Mouse (Mus musculus) gastrocnemius, postnatal 36 days (tissue): Measurements from ENCODE around the gene Spint5. TPM values are rescaled to one million over a fixed set of nuclear protein-coding genes. Genes with fewer than 3 reads are reported as not detected.

Experiments
- DNase-seq, 2 experiments: peaks; one replicate each; pipeline ENCODE4 v3.0.0; 2022
- intact Hi-C: fragments of 180-260 bp; cut with DNase I; formaldehyde crosslinking; loops from one replicate; pipeline ENCODE4 v1.15.1; 2025
- total RNA-seq, 2 experiments: library from RNA; stranded (reverse); gene quantifications; 2 replicates each; pipeline ENCODE4 v1.2.3; 2021

Spint5 gene
- total RNA-seq, 2 experiments from 2014 or later: not detected

DNA sequence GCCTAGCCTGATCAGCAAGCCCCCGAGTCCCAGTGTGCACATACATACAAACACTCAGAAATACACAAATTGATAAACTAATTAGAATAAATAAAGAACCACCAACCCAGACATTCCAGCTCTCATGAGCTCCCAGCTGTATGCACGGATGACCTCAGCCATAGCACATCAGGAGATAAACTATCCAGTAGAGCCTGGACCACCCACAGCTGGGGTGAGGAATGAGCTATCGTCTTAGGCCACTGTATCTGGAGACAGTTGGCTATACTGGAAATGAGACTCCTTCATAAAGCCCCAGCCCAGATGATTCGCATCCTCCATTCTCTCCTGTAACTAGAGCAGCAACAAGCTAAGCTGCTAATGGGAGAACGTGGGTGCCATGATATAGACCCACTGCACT is 19.7 kb downstream of the Spint5 start:
- intact Hi-C loops: no loop called here
- DNase-seq: no peak

DNA sequence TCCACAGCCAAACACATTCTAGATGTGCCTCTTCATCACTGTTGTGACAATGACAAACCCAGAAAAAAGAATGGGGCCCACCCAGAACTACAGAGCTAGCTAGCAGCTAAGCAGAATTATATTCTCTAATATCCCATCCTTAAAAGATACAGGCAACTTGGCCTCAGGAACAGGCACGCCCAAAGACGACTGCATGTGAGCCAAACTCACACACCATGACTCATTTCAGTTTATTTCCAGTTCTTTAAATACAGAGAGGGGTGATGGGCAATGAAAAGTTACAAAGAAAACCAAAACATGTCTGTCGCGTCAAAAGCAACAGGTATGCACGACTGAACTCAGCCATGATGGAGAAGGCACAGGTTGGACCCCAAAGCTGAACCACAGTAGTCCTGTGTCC is 20.3 kb downstream of the Spint5 start:
- no peak for DNase-seq
- intact Hi-C loops: no loop called here

DNA sequence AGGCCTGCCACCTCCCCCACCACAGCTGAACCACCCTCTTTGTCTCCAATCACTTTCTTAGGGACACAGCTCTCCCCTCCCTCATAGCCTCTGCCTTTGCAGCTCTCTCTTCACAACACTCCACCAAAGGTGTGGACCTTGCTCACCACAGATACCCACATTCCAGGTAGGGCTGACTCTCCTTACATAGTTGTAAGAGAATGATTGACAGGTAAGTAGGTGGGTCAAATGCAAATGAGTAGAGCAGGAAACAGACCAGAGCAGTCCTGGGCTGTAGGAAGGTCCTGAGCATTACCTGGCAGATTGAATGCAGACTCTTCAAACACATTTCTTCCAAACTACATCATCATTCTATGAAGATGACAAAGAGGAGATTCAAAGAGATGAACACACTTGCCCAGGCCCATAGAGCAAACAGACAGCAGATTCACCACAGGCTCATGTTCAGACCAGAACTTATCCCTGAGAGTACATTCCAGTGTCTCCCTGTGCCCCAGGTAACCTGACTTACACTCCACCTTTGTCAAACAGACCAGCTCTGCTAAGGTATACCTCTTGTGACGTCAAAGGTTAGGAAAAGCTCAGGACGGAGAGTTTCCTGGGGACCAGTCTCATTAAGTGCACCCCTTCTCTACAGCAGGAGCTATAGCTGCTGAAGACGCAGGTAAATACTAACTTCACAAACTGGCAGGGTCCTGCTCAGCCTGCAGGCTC is 22.4 kb downstream of the Spint5 start:
- intact Hi-C loops: no loop called here
- no peak for DNase-seq

DNA sequence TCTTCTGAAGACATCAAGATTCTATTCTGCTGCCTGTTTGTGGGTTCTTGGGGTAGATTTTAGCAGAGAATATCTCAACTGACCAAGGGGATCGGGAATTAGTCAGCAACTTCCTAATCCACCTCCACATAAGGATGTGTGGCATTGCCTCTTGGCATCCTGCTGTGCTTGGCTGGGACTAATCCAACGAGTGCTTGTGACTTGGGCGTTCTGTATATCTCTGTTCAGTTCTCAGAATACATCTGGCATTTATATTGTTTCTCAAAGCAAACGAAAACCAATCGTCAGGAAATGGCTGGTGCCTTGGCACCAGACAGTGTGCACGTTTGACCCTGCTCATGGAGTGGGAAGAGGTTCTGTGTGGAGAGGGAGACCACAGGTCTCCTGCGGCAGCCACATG is 24.8 kb downstream of the Spint5 start:
- intact Hi-C loops: no loop called here
- DNase-seq: no peak

DNA sequence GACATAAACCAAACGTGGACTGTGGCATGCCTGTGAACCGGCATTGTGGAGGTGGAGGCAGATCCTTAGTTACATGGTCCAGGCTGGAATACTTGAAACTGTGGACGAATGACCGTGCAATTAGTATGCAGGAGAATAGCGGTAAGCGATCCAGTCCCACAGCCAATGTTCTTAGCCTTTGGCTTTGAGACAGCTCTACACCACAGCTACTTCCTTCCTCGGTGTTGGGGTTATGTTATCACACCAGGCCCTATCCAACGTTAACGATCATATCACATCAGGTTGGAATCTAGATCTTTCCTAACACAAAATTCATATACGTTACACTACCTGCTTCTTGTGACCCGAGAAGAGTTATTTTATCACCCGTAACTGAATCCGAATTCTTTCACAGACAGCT is 29.9 kb downstream of the Spint5 start:
- intact Hi-C loops: no loop called here
- DNase-seq: no peak

DNA sequence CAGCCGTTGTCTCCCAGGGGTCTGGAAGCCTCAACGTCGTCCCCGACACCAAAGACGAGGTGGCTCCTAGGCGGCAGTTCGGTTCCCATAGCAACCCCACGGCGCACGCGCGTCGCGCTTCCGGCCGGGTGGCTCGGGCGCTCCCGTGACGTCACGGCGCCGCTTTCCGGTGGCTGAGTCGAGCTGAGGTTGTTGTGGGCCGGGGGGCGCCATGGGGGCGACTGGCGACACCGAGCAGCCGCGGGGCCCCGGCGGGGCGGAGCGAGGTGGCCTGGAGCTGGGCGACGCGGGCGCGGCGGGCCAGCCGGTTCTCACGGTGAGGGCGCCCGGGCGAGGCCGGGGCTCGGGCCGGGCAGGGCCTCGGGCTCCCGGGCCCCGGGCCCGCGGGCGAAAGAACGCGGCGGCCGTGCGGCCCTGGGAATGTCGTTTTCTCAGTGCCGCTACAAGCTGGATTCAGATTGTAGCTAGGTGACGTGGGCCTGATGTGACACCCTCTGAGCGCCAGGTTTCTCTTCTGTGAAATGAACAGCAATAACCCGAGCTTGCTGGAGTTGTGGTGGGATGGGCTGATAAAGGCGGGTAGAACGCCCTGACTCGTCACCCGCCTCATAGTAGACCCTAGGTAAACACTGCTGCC is 30.9 kb downstream of the Spint5 start, which contains the start of the genes Wfdc3 and Dnttip1:
Gene Wfdc3, minus strand, starts transcription at position 89 of the 637 bp plus-strand sequence.
Gene Dnttip1, plus strand, starts transcription at position 141 of the 637 bp plus-strand sequence.
- peak; percentile 90 to 92 for DNase-seq
- intact Hi-C loops: no loop called here

DNA sequence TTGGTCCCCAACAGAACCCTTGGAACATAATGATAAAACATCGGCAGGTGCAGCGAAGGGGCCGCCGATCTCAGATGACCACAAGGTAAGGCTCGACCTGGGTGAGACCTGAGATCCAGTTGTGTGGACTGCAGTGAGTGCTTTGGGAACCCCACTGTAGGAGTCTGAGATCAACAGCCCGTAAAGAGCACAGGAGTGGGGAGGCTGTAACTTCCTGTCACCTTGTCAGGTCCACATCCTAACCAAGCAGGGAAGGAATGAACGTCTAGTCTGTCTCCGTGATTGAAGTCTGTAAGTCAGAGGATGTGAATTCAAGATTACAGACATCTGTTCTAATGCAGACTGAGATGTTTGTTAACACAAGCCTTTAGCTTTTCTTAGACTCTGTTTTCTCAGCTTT is 31.6 kb downstream of the Spint5 start:
- DNase-seq: no peak
- intact Hi-C loops: no loop called here

DNA sequence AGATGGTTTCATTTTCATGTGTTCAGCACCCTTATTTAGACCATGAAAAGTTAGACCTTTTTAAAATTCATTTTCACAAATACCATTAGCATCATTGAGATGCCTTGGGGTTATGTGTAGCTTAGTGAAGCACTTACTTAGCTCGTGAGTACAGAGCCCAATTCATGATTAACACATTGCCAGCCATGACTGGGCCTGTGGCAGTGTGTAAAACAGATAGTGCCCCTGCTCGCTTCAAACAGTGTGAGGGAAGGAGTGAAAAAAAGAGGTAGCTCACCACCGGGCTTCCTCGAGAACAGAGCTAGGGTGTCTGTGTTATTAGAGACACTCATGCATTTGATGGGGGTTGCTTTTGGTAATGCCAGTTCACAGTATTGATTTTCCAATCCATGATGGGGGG is 33.1 kb downstream of the Spint5 start:
- DNase-seq: no peak
- intact Hi-C loops: no loop called here

DNA sequence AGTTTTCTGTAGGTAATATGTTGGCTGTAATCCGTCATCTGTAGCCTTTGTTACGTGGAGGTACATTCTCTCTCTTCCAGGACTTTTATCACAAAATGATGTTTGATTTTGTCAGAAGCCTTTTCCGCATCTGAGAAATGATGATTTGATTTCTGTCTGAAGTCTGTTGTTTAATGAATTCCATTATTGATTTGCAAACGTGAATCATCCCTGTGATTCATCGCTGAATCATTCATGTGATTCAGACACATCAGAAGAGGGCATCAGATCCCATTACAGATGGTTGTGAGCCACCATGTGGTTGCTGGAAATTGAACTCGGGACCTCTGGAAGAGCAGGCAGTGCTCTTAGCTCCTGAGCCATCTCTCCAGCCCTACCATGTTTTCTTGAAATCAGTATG is 33.9 kb downstream of the Spint5 start:
- intact Hi-C loops: no loop called here

DNA sequence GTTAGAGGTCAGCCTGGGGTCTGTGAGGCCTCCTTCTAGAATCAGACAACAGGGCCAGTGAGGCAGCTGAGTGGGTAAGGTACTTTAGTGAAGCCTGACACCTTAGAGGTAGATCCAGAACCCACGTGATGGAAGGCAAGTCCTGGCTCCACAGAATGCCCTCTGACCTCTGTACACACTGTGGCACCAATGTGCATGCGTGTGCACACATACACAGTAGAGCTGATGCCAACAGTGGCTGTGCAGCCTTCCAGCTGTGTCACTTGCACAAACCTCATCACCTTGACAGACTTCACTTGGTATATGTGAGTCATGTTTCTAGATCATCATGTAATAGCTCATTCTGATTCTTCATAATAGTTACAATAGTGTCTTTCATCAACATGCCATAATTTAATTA is 37.3 kb downstream of the Spint5 start:
- intact Hi-C loops: no loop called here
- no peak for DNase-seq

More for the DNA sequence above, 33.9 kb downstream of the Spint5 start:
- DNase-seq: no peak

DNA sequence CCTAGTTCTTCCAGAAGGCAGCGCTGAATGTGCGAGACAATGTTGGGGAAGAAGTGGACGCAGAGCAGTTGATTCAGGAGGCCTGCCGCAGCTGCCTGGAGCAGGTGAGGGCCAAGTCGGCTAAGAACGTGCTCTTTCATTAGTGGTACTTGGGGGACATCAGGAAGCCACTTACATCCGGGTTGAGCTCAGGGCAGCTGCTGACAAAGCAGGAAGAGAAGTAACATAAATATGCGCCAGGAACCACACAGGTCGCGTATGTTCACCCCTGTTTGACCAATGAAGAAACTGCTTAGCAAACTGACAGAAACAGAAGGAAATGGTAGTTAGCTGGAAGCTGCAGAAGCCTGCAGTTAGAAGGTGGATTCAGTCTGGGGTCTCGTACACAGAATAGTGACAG is 39.0 kb downstream of the Spint5 start:
- DNase-seq: no peak
- intact Hi-C loops: no loop called here

DNA sequence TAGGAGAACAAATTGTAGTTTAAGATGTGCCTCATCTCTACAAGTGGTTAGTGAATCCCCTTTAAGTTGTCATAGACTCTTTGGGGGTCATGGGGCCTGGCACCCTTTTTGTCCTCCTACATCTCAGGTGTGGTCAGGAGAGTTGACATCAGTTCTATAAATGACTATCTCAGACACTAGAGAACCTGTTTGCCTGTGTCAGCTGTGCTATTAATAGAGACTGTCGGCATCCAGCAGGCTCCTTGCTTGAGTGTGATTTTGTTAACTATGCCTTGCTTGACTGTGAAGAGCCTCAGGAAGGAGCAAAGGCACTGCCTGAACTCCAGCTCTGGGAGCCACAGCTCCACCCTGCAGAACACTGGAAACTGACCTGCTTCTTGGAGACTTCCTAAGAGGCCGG is 39.7 kb downstream of the Spint5 start:
- intact Hi-C loops: no loop called here
- no peak for DNase-seq

DNA sequence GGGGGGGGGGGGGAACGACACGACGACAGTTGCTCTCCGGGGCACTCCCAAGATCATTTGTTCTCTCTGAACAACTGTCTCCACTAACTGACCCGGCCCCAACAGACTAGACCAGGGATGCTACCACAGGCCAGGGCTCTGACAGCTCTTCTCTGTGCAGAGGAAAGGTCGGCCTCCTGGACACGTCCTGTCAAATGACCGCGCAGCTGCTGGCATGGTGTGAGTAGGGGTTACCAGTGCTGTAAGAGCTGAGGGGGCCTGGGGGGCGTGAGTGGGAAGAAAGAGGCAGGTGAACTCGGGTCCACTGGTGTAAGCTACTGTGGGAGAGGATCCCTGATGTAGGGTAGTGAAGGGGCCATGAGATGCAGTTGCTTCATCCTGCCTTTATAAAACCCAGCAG is 42.7 kb downstream of the Spint5 start:
- DNase-seq: no peak
- intact Hi-C loops: no loop called here

DNA sequence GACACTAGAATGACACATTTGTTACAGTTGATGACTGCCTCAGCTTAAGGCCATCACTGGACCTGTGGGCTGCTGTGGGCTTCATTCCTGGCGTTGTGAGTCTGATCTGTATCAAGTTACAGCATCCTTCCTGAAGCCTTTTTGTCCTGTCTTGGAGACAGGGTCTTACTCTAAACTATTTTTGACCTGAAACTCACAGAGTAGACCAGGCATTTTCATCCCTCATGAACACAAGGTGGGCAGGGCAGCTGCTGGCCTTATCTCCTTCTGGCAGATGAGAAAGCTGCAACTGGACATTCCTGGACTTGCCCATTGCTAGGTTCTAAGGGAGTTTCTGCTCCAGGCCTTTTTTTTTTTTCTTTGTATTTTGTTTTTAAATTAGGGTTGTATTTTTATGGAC is 43.6 kb downstream of the Spint5 start:
- intact Hi-C loops: no loop called here

DNA sequence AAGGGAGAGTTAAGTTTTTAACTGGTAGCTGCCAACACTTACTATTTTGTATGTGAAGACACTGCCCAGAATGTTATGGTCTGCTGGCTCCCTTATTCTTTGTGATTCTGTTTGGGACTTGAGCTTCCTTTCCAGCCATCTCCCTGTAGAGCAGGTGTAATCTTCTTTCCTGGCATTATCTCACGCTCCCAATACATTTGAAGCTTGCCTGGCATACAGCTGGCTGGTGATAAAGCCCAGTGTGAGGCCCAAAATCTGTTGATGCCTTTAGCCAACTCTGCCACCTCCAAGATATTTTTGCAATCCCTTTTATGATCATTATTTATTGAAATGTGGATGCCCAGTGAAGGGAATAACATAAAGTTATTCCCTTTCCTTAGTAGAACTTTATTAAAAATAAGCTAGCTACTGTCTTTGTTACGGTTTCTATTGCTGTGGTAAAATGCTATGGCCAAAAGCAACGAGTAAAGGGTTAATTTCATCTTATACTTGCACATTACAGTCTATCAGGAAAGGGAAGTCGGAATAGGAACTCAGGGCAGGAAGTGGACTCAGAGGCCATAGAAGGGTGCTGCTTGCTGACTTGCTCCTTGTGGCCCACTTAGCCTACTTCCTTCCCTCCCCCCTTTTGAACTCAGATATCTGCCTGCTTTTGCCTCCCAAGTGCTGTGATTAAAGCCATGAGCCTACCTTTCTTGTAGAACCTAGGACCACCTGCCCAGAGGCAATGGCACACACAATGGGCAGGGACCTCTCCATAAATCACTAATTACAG is 45.1 kb downstream of the Spint5 start:
- no peak for DNase-seq
- intact Hi-C loops: no loop called here

More for the DNA sequence above, 43.6 kb downstream of the Spint5 start:
- no peak for DNase-seq

DNA sequence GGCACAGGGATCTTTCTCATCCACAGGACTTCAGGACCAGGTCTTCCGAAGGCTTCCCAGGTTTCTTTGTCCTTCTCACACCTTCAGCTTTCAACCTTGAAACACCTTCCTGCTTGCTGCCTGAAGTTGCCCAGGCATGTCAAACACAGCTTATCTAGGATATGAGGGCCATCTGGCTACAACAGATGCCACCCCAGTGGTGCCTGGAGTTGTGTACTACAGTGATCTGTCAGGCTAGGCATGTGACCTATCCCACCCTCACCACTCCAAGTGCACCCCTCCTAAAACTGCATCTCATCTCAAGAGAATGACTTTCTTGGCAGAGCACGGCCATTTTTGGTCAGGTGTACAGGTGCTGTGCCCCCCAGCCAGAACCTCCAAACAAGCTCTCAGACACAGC is 46.4 kb downstream of the Spint5 start:
- DNase-seq: no peak
- intact Hi-C loops: no loop called here

DNA sequence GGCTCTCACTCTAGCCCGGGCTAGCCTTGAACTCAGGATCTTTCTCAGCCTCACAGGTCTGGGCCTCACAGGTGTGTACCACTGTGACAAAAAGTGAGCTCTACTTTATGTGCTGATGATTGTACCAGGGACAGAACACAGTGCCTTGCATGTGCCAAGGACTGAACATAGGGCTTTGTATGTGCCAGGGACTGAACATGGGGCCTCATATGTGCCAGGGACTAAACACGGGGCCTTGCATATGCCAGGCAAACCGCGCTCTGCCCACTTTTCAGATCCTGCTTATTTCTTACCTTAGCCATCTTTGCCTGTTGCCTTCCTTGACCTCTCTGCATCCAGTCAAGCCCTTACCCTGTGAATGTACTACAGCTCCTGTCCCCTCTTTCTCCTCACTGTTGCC is 46.9 kb downstream of the Spint5 start:
- DNase-seq: no peak

DNA sequence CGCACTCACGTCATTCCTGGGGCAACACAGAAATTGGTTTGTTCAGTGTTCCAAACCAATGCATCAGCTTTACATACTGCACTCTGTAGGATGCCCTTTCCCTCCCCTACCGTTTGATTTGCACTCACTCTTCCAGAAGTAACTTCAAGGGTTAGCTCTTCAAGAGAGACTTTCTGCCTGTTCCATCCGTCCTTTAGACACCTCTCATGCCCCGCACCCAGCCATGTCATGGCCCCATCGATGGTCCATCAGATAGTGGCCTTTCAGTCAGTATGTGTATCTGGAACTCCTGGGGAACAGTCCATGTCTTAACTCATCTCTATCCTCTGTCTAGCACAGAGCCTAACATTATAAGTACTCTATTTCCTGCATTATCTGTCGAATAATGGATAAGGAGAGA is 47.5 kb downstream of the Spint5 start:
- DNase-seq: no peak
- intact Hi-C loops: no loop called here

More for the DNA sequence above, 46.9 kb downstream of the Spint5 start:
- intact Hi-C loops: no loop called here

DNA sequence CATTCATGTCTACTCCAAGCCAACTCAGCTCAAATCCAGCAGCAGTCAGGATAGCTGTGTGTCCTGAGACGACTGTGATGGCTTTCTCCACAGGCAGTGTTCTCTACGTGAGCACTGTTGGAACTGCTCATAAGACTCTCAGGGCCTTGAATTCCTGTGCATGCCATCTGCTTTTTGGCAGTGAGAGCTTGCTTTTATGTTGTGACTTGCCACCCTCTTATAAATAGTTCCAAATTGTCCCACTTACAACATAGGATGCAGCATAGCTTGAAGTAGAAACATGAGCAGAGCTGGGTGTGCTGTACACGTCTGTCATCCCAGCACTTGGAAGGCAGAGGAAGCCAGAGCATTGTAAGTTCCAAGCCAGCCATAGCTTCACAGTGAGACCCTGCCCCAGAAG is 50.7 kb downstream of the Spint5 start:
- no peak for DNase-seq
- intact Hi-C loops: no loop called here
